Comparison of ENCODE assay signal across 11 mouse cellular contexts in genomic region chr14:73226346-73226745, GRCm38 (mm10). TPM values are rescaled to one million over a fixed set of nuclear protein-coding genes. Genes with fewer than 3 reads are reported as not detected.
DNase-seq lines count a peak whose midpoint lies in the region; ATAC-seq and TF ChIP-seq lines count a peak whose summit lies in the region.
"Had no signal": no experiment of that assay in that cellular context is flagged by ENCODE, and none has a peak within 500 bp of the region (broad histone marks: within the 10 kb centered on the region; RNA-seq: fewer than 3 reads in every experiment).

No protein-coding gene starts in this region.

- H3K4me2 ChIP-seq in embryonic facial prominence, embryonic 14.5 days (ENCODE audit: low read depth, low read length): no peak overlapping the region
- no peak overlapping the region for H3K4me2 ChIP-seq in hindbrain, embryonic 14.5 days (replicated peaks)
- H3K4me2 ChIP-seq in hindbrain, embryonic 12.5 days (replicated peaks): no peak overlapping the region
- H3K4me2 ChIP-seq in forebrain, postnatal 0 days (ENCODE audit: low read depth): no peak overlapping the region
- H3K4me2 ChIP-seq in liver, embryonic 11.5 days: no peak overlapping the region
- H3K4me2 ChIP-seq: lung, embryonic 15.5 days; midbrain, embryonic 12.5 days had no signal

- H3K27ac ChIP-seq in embryonic facial prominence, embryonic 14.5 days (replicated peaks; ENCODE audit: low read depth, low read length): no peak overlapping the region
- no peak overlapping the region for H3K27ac ChIP-seq in embryonic facial prominence, embryonic 10.5 days (replicated peaks)
- H3K27ac ChIP-seq in hindbrain, embryonic 14.5 days: no peak overlapping the region
- no peak overlapping the region for H3K27ac ChIP-seq in hindbrain, embryonic 12.5 days
- H3K27ac ChIP-seq in brown adipose tissue, adult 24 weeks (replicated peaks; ENCODE audit: low read depth, low read length): peak overlapping the region; percentile 67
- H3K27ac ChIP-seq in forebrain, postnatal 0 days (ENCODE audit: low read depth, low read length): no peak overlapping the region
- H3K27ac ChIP-seq in liver, embryonic 11.5 days (ENCODE audit: low read depth, low read length): no peak overlapping the region
- H3K27ac ChIP-seq: lung, embryonic 15.5 days; midbrain, embryonic 12.5 days had no signal

- no peak overlapping the region for H3K4me3 ChIP-seq in embryonic facial prominence, embryonic 14.5 days (ENCODE audit: low read depth, low read length)
- no peak overlapping the region for H3K4me3 ChIP-seq in embryonic facial prominence, embryonic 10.5 days
- H3K4me3 ChIP-seq in hindbrain, embryonic 14.5 days (replicated peaks; ENCODE audit: low read length): no peak overlapping the region
- H3K4me3 ChIP-seq in hindbrain, embryonic 12.5 days: no peak overlapping the region
- H3K4me3 ChIP-seq in brown adipose tissue, adult 24 weeks (ENCODE audit: insufficient read depth, low read depth, low read length): no peak overlapping the region
- no peak overlapping the region for H3K4me3 ChIP-seq in forebrain, postnatal 0 days (ENCODE audit: low read depth, low read length)
- no peak overlapping the region for H3K4me3 ChIP-seq in liver, embryonic 11.5 days (ENCODE audit: low read depth, low read length)
- H3K4me3 ChIP-seq: lung, embryonic 15.5 days; midbrain, embryonic 12.5 days had no signal

- 60% methylated on average over 3 of the region's 3 CpGs for WGBS in embryonic facial prominence, embryonic 14.5 days
- WGBS in embryonic facial prominence, embryonic 10.5 days: 81% methylated on average over 3 of the region's 3 CpGs
- WGBS in hindbrain, embryonic 14.5 days: 62% methylated on average over 3 of the region's 3 CpGs
- 76% methylated on average over 3 of the region's 3 CpGs for WGBS in hindbrain, embryonic 12.5 days
- WGBS in forebrain, postnatal 0 days: 48% methylated on average over 3 of the region's 3 CpGs
- WGBS in liver, embryonic 11.5 days: 67% methylated on average over 3 of the region's 3 CpGs

- no peaks in the 10 kb centered on the region for H3K9me3 ChIP-seq in embryonic facial prominence, embryonic 14.5 days (ENCODE audit: control insufficient read depth, low read length)
- H3K9me3 ChIP-seq in embryonic facial prominence, embryonic 10.5 days: no peaks in the 10 kb centered on the region
- no peaks in the 10 kb centered on the region for H3K9me3 ChIP-seq in hindbrain, embryonic 14.5 days (ENCODE audit: control insufficient read depth, low read length)
- H3K9me3 ChIP-seq in hindbrain, embryonic 12.5 days (replicated peaks): no peaks in the 10 kb centered on the region
- no peaks in the 10 kb centered on the region for H3K9me3 ChIP-seq in forebrain, postnatal 0 days (ENCODE audit: low read length)
- no peaks in the 10 kb centered on the region for H3K9me3 ChIP-seq in liver, embryonic 11.5 days (ENCODE audit: control insufficient read depth, low read length)
- H3K9me3 ChIP-seq: lung, embryonic 15.5 days; midbrain, embryonic 12.5 days had no signal

- H3K4me1 ChIP-seq in embryonic facial prominence, embryonic 14.5 days (ENCODE audit: control insufficient read depth, insufficient read depth, low read length): peaks cover 8% of the 10 kb centered on the region; the same call in 1 of the 2 replicates
- H3K4me1 ChIP-seq in embryonic facial prominence, embryonic 10.5 days: peaks cover 7% of the 10 kb centered on the region
- no peaks in the 10 kb centered on the region; the same call in 1 of the 2 replicates for H3K4me1 ChIP-seq in hindbrain, embryonic 14.5 days (replicated peaks; ENCODE audit: control insufficient read depth, insufficient read depth, low read length)
- H3K4me1 ChIP-seq in hindbrain, embryonic 12.5 days: no peaks in the 10 kb centered on the region
- H3K4me1 ChIP-seq in brown adipose tissue, adult 24 weeks (ENCODE audit: control insufficient read depth, insufficient read depth, insufficient read length, low read length): peaks cover 18% of the 10 kb centered on the region
- H3K4me1 ChIP-seq in forebrain, postnatal 0 days (ENCODE audit: insufficient read depth): no peaks in the 10 kb centered on the region
- H3K4me1 ChIP-seq in liver, embryonic 11.5 days (replicated peaks; ENCODE audit: control insufficient read depth, insufficient read depth, low read length): no peaks in the 10 kb centered on the region; the same call in 1 of the 2 replicates

- DNase-seq in embryonic facial prominence, embryonic 14.5 days (ENCODE audit: low spot score): peak; percentile 52
- DNase-seq in embryonic facial prominence, embryonic 10.5 days (ENCODE audit: low spot score): no peak
- DNase-seq in hindbrain, embryonic 14.5 days (ENCODE audit: low spot score): peak; percentile 44
- peak; percentile 10 for DNase-seq in forebrain, postnatal 0 days
- no peak for DNase-seq in liver, embryonic 11.5 days (ENCODE audit: low spot score)
- DNase-seq in layer of hippocampus, adult 11-12 months (ENCODE audit: low spot score): no peak
- DNase-seq: kidney, postnatal 25 days had no signal

- TF ChIP-seq CTCF in forebrain, postnatal 0 days (IDR thresholded peaks at IDR 0.05; ENCODE audit: low read depth): no peak

- H3K9ac ChIP-seq in embryonic facial prominence, embryonic 14.5 days (ENCODE audit: low read depth, low read length): no peak overlapping the region
- H3K9ac ChIP-seq in hindbrain, embryonic 14.5 days: no peak overlapping the region
- no peak overlapping the region for H3K9ac ChIP-seq in hindbrain, embryonic 12.5 days
- H3K9ac ChIP-seq in forebrain, postnatal 0 days: no peak overlapping the region
- H3K9ac ChIP-seq in liver, embryonic 11.5 days (ENCODE audit: low read depth, low read length): no peak overlapping the region
- H3K9ac ChIP-seq: lung, embryonic 15.5 days; midbrain, embryonic 12.5 days had no signal

- H3K27me3 ChIP-seq in embryonic facial prominence, embryonic 14.5 days (replicated peaks; ENCODE audit: control insufficient read depth, insufficient read depth, low read length): no peaks in the 10 kb centered on the region
- H3K27me3 ChIP-seq in embryonic facial prominence, embryonic 10.5 days (replicated peaks; ENCODE audit: low read depth, poor library complexity, severe bottlenecking): no peaks in the 10 kb centered on the region
- no peaks in the 10 kb centered on the region for H3K27me3 ChIP-seq in hindbrain, embryonic 14.5 days (ENCODE audit: control insufficient read depth, insufficient read depth, low read length)
- H3K27me3 ChIP-seq in hindbrain, embryonic 12.5 days: no peaks in the 10 kb centered on the region
- H3K27me3 ChIP-seq in forebrain, postnatal 0 days (ENCODE audit: insufficient read depth, low read length): no peaks in the 10 kb centered on the region
- no peaks in the 10 kb centered on the region for H3K27me3 ChIP-seq in liver, embryonic 11.5 days (replicated peaks; ENCODE audit: control insufficient read depth, insufficient read depth, low read length)
- H3K27me3 ChIP-seq: lung, embryonic 15.5 days; midbrain, embryonic 12.5 days had no signal

- H3K36me3 ChIP-seq in embryonic facial prominence, embryonic 14.5 days (ENCODE audit: control insufficient read depth, insufficient read depth, low read length): no peaks in the 10 kb centered on the region
- peaks cover 5% of the 10 kb centered on the region; the same call in 1 of the 2 replicates for H3K36me3 ChIP-seq in embryonic facial prominence, embryonic 10.5 days (replicated peaks)
- H3K36me3 ChIP-seq in hindbrain, embryonic 14.5 days (replicated peaks; ENCODE audit: control insufficient read depth, insufficient read depth): no peaks in the 10 kb centered on the region; the same call in 1 of the 2 replicates
- no peaks in the 10 kb centered on the region for H3K36me3 ChIP-seq in hindbrain, embryonic 12.5 days
- no peaks in the 10 kb centered on the region for H3K36me3 ChIP-seq in forebrain, postnatal 0 days (ENCODE audit: insufficient read depth)
- H3K36me3 ChIP-seq in liver, embryonic 11.5 days (ENCODE audit: control insufficient read depth, insufficient read depth, low read length): no peaks in the 10 kb centered on the region
- H3K36me3 ChIP-seq: lung, embryonic 15.5 days; midbrain, embryonic 12.5 days had no signal

- peak; percentile 74 for ATAC-seq in embryonic facial prominence, embryonic 14.5 days (ENCODE audit: low read depth)
- ATAC-seq in hindbrain, embryonic 14.5 days (ENCODE audit: low FRiP score): peak; percentile 55; the same call in 1 of the 2 replicates
- no peak for ATAC-seq in hindbrain, embryonic 12.5 days (ENCODE audit: low FRiP score)
- no peak for ATAC-seq in forebrain, postnatal 0 days
- no peak for ATAC-seq in liver, embryonic 11.5 days (replicated peaks; ENCODE audit: low FRiP score)

RNA-seq across cellular contexts. Expression of gene Lpar6, which starts 11.3 kb away (rescaled TPM):
- polyA plus RNA-seq in embryonic facial prominence, embryonic 14.5 days (2014; fragmentation: Nextera tagmentation; extraction: Ambion mirVana): 11.3 and 11.5 TPM in 2 replicates
- polyA plus RNA-seq in embryonic facial prominence, embryonic 10.5 days (2016; fragmentation: Nextera tagmentation; extraction: Ambion mirVana): 18.0 and 18.1 TPM in 2 replicates
- polyA plus RNA-seq in hindbrain, embryonic 14.5 days (2014; fragmentation: Nextera tagmentation; extraction: Ambion mirVana): 4.2 and 4.6 TPM in 2 replicates
- polyA plus RNA-seq in hindbrain, embryonic 12.5 days (2016; fragmentation: Nextera tagmentation; extraction: Ambion mirVana): 12.9 and 14.0 TPM in 2 replicates
- 15.0 and 19.7 TPM in 2 replicates for polyA plus RNA-seq in brown adipose tissue, adult 24 weeks (2012; ENCODE audit: insufficient read depth, insufficient read length, missing spikeins)
- total RNA-seq in forebrain, postnatal 0 days (2014; rRNA removed): 2.2 and 2.6 TPM in 2 replicates
- 1.5 and 1.8 TPM in 2 replicates for polyA plus RNA-seq in forebrain, postnatal 0 days (2015; fragmentation: Nextera tagmentation; extraction: Ambion mirVana)
- polyA plus RNA-seq in liver, embryonic 11.5 days (2014; fragmentation: Nextera tagmentation; extraction: Ambion mirVana): 9.3 and 9.8 TPM in 2 replicates

Comparison
In these comparisons a context has a peak if more than half of its experiments do, and no peak if none do; other contexts are left out.
1. ATAC-seq: peak in embryonic facial prominence, embryonic 14.5 days (single experiment) and hindbrain, embryonic 14.5 days (single experiment); none in hindbrain, embryonic 12.5 days (single experiment), forebrain, postnatal 0 days (single experiment) and liver, embryonic 11.5 days (single experiment).
2. DNase-seq: peak in embryonic facial prominence, embryonic 14.5 days (single experiment), hindbrain, embryonic 14.5 days (single experiment) and forebrain, postnatal 0 days (single experiment); none in embryonic facial prominence, embryonic 10.5 days (single experiment), liver, embryonic 11.5 days (single experiment) and layer of hippocampus, adult 11-12 months (single experiment).